Mouse (Mus musculus) embryonic stem cell, embryonic (primary cell): Measurements from ENCODE around the gene Eif1ad.

Source experiments
- CTCF ChIA-PET, 4 experiments: fragments of 300-600 bp in 2 of 4; fragments of 350-600 bp in 2 of 4; sonication (Branson Sonifier 250); formaldehyde crosslinking; loops; one replicate each; lab custom pipeline; 2022; ENCODE audit warnings: inconsistent platforms in 2 of 4; lab: Charles Lee
- POLR2A ChIA-PET, 4 experiments: fragments of 300-600 bp in 2 of 4; fragments of 350-600 bp in 2 of 4; sonication (Branson Sonifier 250); formaldehyde crosslinking; loops; one replicate each; lab custom pipeline; 2022; ENCODE audit warnings: antibody characterized with exemption in 4 of 4, inconsistent platforms in 1 of 4; lab: Charles Lee

The Eif1ad gene

GRCm38 (mm10) chr19:5392892-5393291 is 26.4 kb downstream of the Eif1ad start:
- ChIA-PET CTCF (interaction anchor here in 1 of 4 experiments (0.6 kb wide), 1 partner anchor 72 kb away, joined by 6 read pairs; no protein-coding TSS in a partner anchor), POLR2A (interaction anchor here in 3 of 4 experiments (0.6 to 1.6 kb wide), 7 partner anchors 9 to 170 kb away, joined by 3 to 5 read pairs (median 3); partner anchors contain the start of genes Banf1 (in 1 of the 3), Cfl1 (in 1 of the 3), Drap1 (in 1 of the 3) and Eif1ad (in 1 of the 3))

- POLR2A ChIA-PET: interaction anchor here in 3 of 4 experiments (0.6 to 1.6 kb wide), 3 partner anchors 19 to 95 kb away, joined by 3 to 9 read pairs (median 5); partner anchors contain the start of gene Cfl1 (in 1 of the 3)
- CTCF ChIA-PET: interaction anchor here in 1 of 4 experiments (1.0 kb wide), 1 partner anchor 45 kb away, joined by 3 read pairs; no protein-coding TSS in a partner anchor
These were observed 27.6 kb downstream of the Eif1ad start for GRCm38 (mm10) chr19:5394168-5394567.

- ChIA-PET POLR2A (interaction anchor here in 1 of 4 experiments (1.0 to 1.3 kb wide), 4 partner anchors 11 to 81 kb away, joined by 3 to 4 read pairs (median 3); partner anchors contain the start of genes Banf1 and Eif1ad), CTCF (no interaction called here)
These were observed 28.8 kb downstream of the Eif1ad start for GRCm38 (mm10) chr19:5395371-5395770.

- ChIA-PET POLR2A (interaction anchor here (0.5 to 3.9 kb wide), 49 partner anchors 8 to 591 kb away, joined by 3 to 48 read pairs (median 5); partner anchors contain the start of genes AI837181 (in 3 of the 4), Drap1 (in 3 of the 4), Sart1 (in 3 of the 4) and Banf1 (in 2 of the 4)), CTCF (interaction anchor here (0.6 to 3.0 kb wide), 22 partner anchors 9 to 386 kb away, joined by 3 to 20 read pairs (median 5); partner anchors contain the start of genes AI837181 (in 1 of the 4), Ap5b1 (in 1 of the 4), Banf1 (in 1 of the 4) and Ccdc85b (in 1 of the 4))
These were observed 34.5 kb downstream of the Eif1ad start for GRCm38 (mm10) chr19:5401073-5401472.

GRCm38 (mm10) chr19:5402293-5402692 is 35.8 kb downstream of the Eif1ad start, which contains the start of gene Tsga10ip:
Gene Tsga10ip, minus strand, starts transcription at chr19:5402526.
- POLR2A ChIA-PET: interaction anchor here in 3 of 4 experiments (0.6 to 3.9 kb wide), 13 partner anchors 9 to 86 kb away, joined by 3 to 48 read pairs (median 15); partner anchors contain the start of genes AI837181 (in 2 of the 3), Ccdc85b (in 2 of the 3), Drap1 (in 2 of the 3) and Sart1 (in 2 of the 3)
- CTCF ChIA-PET: interaction anchor here in 2 of 4 experiments (0.5 to 3.0 kb wide), 7 partner anchors 11 to 93 kb away, joined by 3 to 20 read pairs (median 11); partner anchors contain the start of genes AI837181 (in 1 of the 2), Ccdc85b (in 1 of the 2), Drap1 (in 1 of the 2) and Sart1 (in 1 of the 2)

- ChIA-PET POLR2A (interaction anchor here (0.6 to 2.3 kb wide), 17 partner anchors 10 to 441 kb away, joined by 3 to 22 read pairs (median 4); partner anchors contain the start of genes AI837181 (in 2 of the 4), Banf1 (in 2 of the 4), Drap1 (in 2 of the 4) and Eif1ad (in 2 of the 4)), CTCF (interaction anchor here in 3 of 4 experiments (0.7 to 2.1 kb wide), 3 partner anchors 16 to 909 kb away, joined by 3 to 10 read pairs (median 3); partner anchors contain the start of gene Mus81 (in 1 of the 3))
These were observed 39.4 kb downstream of the Eif1ad start for GRCm38 (mm10) chr19:5405924-5406323.

- ChIA-PET CTCF (interaction anchor here (0.7 to 2.1 kb wide), 20 partner anchors 10 to 909 kb away, joined by 3 to 10 read pairs (median 4); partner anchors contain the start of genes Drap1 (in 2 of the 4), AI837181 (in 1 of the 4), Ccdc85b (in 1 of the 4) and Mus81 (in 1 of the 4)), POLR2A (interaction anchor here in 3 of 4 experiments (0.6 to 3.1 kb wide), 29 partner anchors 9 to 364 kb away, joined by 3 to 26 read pairs (median 4); partner anchors contain the start of genes AI837181 (in 3 of the 3), Drap1 (in 3 of the 3), Banf1 (in 2 of the 3) and Eif1ad (in 2 of the 3))
These were observed 40.1 kb downstream of the Eif1ad start for GRCm38 (mm10) chr19:5406531-5407126.

GRCm38 (mm10) chr19:5407133-5407532 is 40.6 kb downstream of the Eif1ad start:
- POLR2A ChIA-PET: interaction anchor here in 3 of 4 experiments (0.6 to 3.1 kb wide), 28 partner anchors 9 to 424 kb away, joined by 3 to 26 read pairs (median 4); partner anchors contain the start of genes AI837181 (in 3 of the 3), Drap1 (in 3 of the 3), Banf1 (in 2 of the 3) and Eif1ad (in 2 of the 3)
- CTCF ChIA-PET: interaction anchor here (0.5 to 2.1 kb wide), 25 partner anchors 9 to 357 kb away, joined by 3 to 10 read pairs (median 4); partner anchors contain the start of genes Drap1 (in 2 of the 4), Sart1 (in 2 of the 4), AI837181 (in 1 of the 4) and Ccdc85b (in 1 of the 4)

- ChIA-PET CTCF (interaction anchor here in 3 of 4 experiments (0.6 to 2.1 kb wide), 14 partner anchors 8 to 358 kb away, joined by 3 to 7 read pairs (median 5); partner anchors contain the start of genes Mus81 (in 1 of the 3), Rin1 (in 1 of the 3) and Sart1 (in 1 of the 3)), POLR2A (interaction anchor here in 3 of 4 experiments (0.6 to 3.1 kb wide), 31 partner anchors 8 to 1150 kb away, joined by 3 to 26 read pairs (median 5); partner anchors contain the start of genes AI837181 (in 3 of the 3), Drap1 (in 3 of the 3), Banf1 (in 2 of the 3) and Eif1ad (in 2 of the 3))
These were observed 41.8 kb downstream of the Eif1ad start for GRCm38 (mm10) chr19:5408057-5409001.

DNA sequence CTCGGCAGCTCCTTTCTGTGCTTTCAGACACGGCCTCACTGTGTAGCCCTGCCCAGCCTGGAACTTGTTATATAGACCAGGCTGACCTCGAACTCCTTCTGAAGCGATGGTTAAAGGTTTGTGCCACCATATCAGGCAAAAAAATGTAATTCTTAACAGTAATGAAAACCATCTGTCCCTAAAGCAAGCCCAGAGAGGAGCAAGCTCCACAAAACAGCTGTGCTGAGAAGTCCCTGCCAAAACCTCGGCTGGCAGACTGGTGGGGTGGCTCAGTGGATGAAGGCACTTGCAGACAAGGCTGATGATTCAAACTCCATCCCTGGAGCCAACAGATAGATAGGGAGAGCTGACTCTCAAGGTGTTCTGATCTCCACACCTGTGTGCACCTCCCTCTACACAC is 42.5 kb downstream of the Eif1ad start:
- ChIA-PET POLR2A (interaction anchor here in 3 of 4 experiments (0.6 to 3.1 kb wide), 21 partner anchors 8 to 1151 kb away, joined by 3 to 26 read pairs (median 5); partner anchors contain the start of genes AI837181 (in 3 of the 3), Drap1 (in 3 of the 3), Mus81 (in 2 of the 3) and Banf1 (in 1 of the 3)), CTCF (interaction anchor here in 3 of 4 experiments (0.6 to 2.1 kb wide), 7 partner anchors 9 to 300 kb away, joined by 3 to 7 read pairs (median 3); partner anchors contain the start of gene Mus81 (in 1 of the 3))

DNA sequence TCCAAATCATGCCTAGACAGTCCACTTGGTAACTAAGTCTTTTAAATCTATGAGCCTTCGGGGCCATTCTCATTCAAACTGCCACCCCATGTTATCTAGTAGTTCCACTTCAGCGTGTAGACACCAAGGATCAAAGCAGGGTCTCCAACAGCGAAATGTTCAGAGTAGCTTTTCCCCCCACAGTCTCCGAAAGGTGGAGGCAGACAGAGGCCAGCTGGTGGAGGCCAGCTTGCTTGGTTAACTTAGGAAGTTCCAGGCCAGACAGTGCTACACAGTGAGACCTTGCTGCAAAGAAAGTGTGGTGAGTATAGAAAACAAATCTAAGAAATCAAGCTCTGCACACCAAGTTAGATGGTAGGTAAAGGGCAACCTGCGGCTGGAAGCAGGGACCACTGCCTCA is 44.1 kb downstream of the Eif1ad start:
- CTCF ChIA-PET: interaction anchor here in 2 of 4 experiments (0.7 to 1.9 kb wide), 3 partner anchors 10 to 50 kb away, joined by 3 to 7 read pairs (median 5); partner anchors contain the start of genes AI837181 (in 1 of the 2) and Drap1 (in 1 of the 2)
- POLR2A ChIA-PET: interaction anchor here in 3 of 4 experiments (1.0 to 4.7 kb wide), 7 partner anchors 9 to 14 kb away, joined by 3 to 25 read pairs (median 4); partner anchors contain the start of genes AI837181 (in 2 of the 3) and Drap1 (in 2 of the 3)

DNA sequence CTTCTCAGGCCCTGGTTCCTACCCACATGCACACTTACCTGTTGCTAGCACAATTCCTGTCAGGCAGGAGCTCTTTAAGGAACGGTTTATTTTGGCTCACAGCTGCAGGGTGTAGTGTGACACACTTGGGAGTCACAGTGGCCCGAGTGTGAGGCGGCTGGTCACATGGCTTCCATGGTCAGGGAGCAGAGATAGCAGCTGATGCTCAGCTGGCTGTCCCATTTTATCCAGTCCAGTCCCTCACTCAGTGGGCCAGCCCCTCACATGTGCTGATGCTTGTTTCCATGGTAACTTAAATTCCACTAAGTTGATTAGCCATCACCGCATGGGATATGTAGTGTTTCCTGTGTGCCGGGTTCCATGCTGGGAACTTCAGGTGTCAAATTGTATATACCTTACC is 45.4 kb downstream of the Eif1ad start:
- POLR2A ChIA-PET: interaction anchor here in 3 of 4 experiments (0.6 to 4.7 kb wide), 8 partner anchors 8 to 77 kb away, joined by 3 to 25 read pairs (median 4); partner anchors contain the start of genes AI837181 (in 3 of the 3), Drap1 (in 3 of the 3), Banf1 (in 1 of the 3) and Mus81 (in 1 of the 3)

DNA sequence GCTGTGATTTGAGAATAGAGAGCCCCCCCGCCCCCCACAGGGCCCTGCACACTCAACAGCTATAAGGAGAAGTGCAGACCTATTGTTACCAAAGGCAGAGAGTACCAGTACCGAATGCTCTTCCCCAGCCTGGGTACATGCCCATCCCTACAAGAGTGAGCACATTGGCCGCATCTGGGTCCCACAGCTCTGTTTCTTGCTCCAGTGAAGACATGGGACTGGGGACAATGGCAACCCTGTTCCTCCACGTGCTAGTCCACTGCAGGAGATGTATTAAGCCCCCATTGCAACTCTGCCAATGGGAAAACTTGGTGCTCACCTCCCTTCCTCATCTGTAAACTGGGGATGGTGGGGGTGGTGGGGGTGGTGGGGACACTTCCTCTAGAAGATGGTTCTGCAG is 47.3 kb downstream of the Eif1ad start:
- ChIA-PET POLR2A (interaction anchor here in 2 of 4 experiments (1.0 to 4.7 kb wide), 4 partner anchors 10 to 19 kb away, joined by 3 to 27 read pairs (median 19); partner anchors contain the start of genes AI837181 (in 2 of the 2) and Drap1 (in 2 of the 2)), CTCF (interaction anchor here in 1 of 4 experiments (0.9 kb wide), 1 partner anchor 14 kb away, joined by 3 read pairs; no protein-coding TSS in a partner anchor)

More for the DNA sequence above, 45.4 kb downstream of the Eif1ad start:
- CTCF ChIA-PET: interaction anchor here in 1 of 4 experiments (1.8 to 1.9 kb wide), 2 partner anchors 12 kb away, joined by 5 to 7 read pairs; partner anchors contain the start of genes AI837181 and Drap1

GRCm38 (mm10) chr19:5414534-5414957 is 48.0 kb downstream of the Eif1ad start:
- POLR2A ChIA-PET: interaction anchor here in 3 of 4 experiments (0.7 to 4.7 kb wide), 7 partner anchors 10 to 19 kb away, joined by 3 to 27 read pairs (median 10); partner anchors contain the start of genes Drap1 (in 3 of the 3) and AI837181 (in 2 of the 3)
- CTCF ChIA-PET: interaction anchor here in 2 of 4 experiments (0.5 to 1.7 kb wide), 3 partner anchors 10 to 95 kb away, joined by 4 to 7 read pairs (median 4); partner anchors contain the start of gene Tsga10ip (in 1 of the 2)
